Mouse (Mus musculus) ES-E14 (cell line): ENCODE data around the gene Galnt4. TPM values are rescaled to one million over a fixed set of nuclear protein-coding genes. Genes with fewer than 3 reads are reported as not detected.

Experiments used
- DNase-seq: peaks from one replicate; pipeline ENCODE4 v3.0.0-alpha.2; 2013; ENCODE audit warnings: low read depth, low spot score
- H3K27ac ChIP-seq: 2 replicates; pipeline ENCODE4 v1.5.1; 2012; ENCODE audit warnings: low read depth, mild to moderate bottlenecking, low read length, moderate library complexity, mixed read lengths; ENCODE audit not compliant: poor library complexity, insufficient read depth, severe bottlenecking
- H3K36me3 ChIP-seq: 2 replicates; pipeline ENCODE4 v1.6.1; 2012; ENCODE audit warnings: mild to moderate bottlenecking, low read length, moderate library complexity, mixed read lengths; ENCODE audit not compliant: control insufficient read depth, poor library complexity, insufficient read depth, severe bottlenecking
- H3K4me1 ChIP-seq, 2 experiments: fragments of 150-350 bp in 1 of 2; sonication (generic) in 1 of 2; 2 replicates each; pipeline ENCODE4 v1.6.1; 2012; ENCODE audit warnings: low read length in 2 of 2, mild to moderate bottlenecking in 1 of 2, mixed read lengths in 1 of 2; ENCODE audit not compliant: control insufficient read depth in 2 of 2, insufficient read depth in 2 of 2, poor library complexity in 1 of 2
- H3K4me3 ChIP-seq, 2 experiments: fragments of 150-350 bp in 1 of 2; sonication (generic) in 1 of 2; 2 replicates each; pipeline ENCODE4 v1.5.1; 2012; ENCODE audit warnings: low read length in 2 of 2, low read depth in 1 of 2, mild to moderate bottlenecking in 1 of 2, mixed read lengths in 1 of 2; ENCODE audit not compliant: insufficient read depth in 1 of 2, poor library complexity in 1 of 2, severe bottlenecking in 1 of 2
- H3K9ac ChIP-seq: 2 replicates; pipeline ENCODE4 v1.6.1; 2012; ENCODE audit warnings: low read depth, mild to moderate bottlenecking, low read length, mixed read lengths; ENCODE audit not compliant: poor library complexity, insufficient read depth, severe bottlenecking
- H3K9me3 ChIP-seq: fragments of 150-350 bp; sonication (generic); 2 replicates; pipeline ENCODE4 v1.6.1; 2012; ENCODE audit warnings: low read depth, mild to moderate bottlenecking, low read length; ENCODE audit not compliant: control insufficient read depth, insufficient read depth
- CHD2 ChIP-seq: IDR thresholded peaks from 2 replicates; pipeline ENCODE4 v1.6.1; 2014; ENCODE audit warnings: mild to moderate bottlenecking, low read depth, low read length, inconsistent platforms
- HCFC1 ChIP-seq: IDR thresholded peaks from 2 replicates; pipeline ENCODE4 v1.6.1; 2012; ENCODE audit warnings: low read length, inconsistent platforms, borderline replicate concordance; ENCODE audit not compliant: insufficient read depth
- MAFK ChIP-seq: IDR thresholded peaks from 2 replicates; pipeline ENCODE4 v1.6.1; 2014; ENCODE audit warnings: mild to moderate bottlenecking, low read depth, low read length, inconsistent platforms; ENCODE audit not compliant: insufficient read depth
- ZC3H11A ChIP-seq: IDR thresholded peaks from 2 replicates; pipeline ENCODE4 v1.6.1; 2012; ENCODE audit warnings: low read depth, mild to moderate bottlenecking, inconsistent platforms, low read length, borderline replicate concordance
- ZNF384 ChIP-seq: IDR thresholded peaks from 2 replicates; pipeline ENCODE4 v1.6.1; 2012; ENCODE audit warnings: low read depth, low read length, inconsistent platforms
- in situ Hi-C, 2 experiments: fragments of 600-800 bp; cut with MboI; formaldehyde crosslinking; loops; one replicate each; pipeline ENCODE4 v1.15.1; 2025; ENCODE audit warnings: low sequenced_read_pairs in 2 of 2, inconsistent platforms in 1 of 2; ENCODE audit not compliant: unreplicated experiment in 2 of 2
- total RNA-seq: library from RNA; depleted of rRNA; stranded (reverse); fragments of 300-350 nt; gene quantifications from 2 replicates; pipeline ENCODE4 v1.2.3, GENCODE M21; 2012

The Galnt4 gene
- total RNA-seq, 1 experiment: 3.7 TPM

- no peaks in the 10 kb centered on the region for H3K4me1 ChIP-seq
- peaks cover 6% of the 10 kb centered on the region; the same call in 1 of the 2 replicates for H3K36me3 ChIP-seq
- no peaks in the 10 kb centered on the region for H3K9me3 ChIP-seq
- H3K27ac ChIP-seq: no peak overlapping the region
- no peak overlapping the region for H3K9ac ChIP-seq
- TF ChIP-seq CHD2: no peak
- TF ChIP-seq MAFK: no peak
- TF ChIP-seq ZNF384: no peak
- TF ChIP-seq HCFC1: no peak
- TF ChIP-seq ZC3H11A: no peak
- no peak overlapping the region for H3K4me3 ChIP-seq
- in situ Hi-C loops: no loop called here
- no peak for DNase-seq
Observed at GRCm38 (mm10) chr10:99133321-99133875, 25.4 kb downstream of the Galnt4 start.

DNA sequence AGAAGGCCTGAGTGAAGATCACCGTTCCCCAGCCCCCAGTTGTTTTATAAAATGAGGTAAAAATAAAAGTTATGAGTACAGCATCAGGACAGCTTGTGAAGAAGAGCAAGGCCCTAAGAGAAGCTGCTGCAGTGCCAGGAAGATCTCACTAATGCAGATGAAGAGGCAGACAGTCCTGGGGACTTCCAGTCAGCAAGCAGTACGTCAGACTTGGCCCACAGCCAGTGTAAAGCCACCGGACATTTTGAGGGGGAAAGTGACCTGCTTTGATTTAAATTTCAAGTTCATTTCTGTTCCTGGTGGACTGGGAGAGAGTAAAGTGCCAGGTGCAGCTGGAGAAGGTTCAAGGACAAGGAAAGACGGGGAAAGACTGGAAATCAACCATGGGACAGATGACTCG, 28.4 kb downstream of the Galnt4 start:
- Histone ChIP-seq H3K9me3 (no peaks in the 10 kb centered on the region), H3K36me3 (peaks cover 3% of the 10 kb centered on the region; the same call in 1 of the 2 replicates), H3K9ac (no peak overlapping the region), H3K4me1 (no peaks in the 10 kb centered on the region), H3K27ac (no peak overlapping the region), H3K4me3 (no peak overlapping the region)
- DNase-seq: no peak
- in situ Hi-C loops: no loop called here
- TF ChIP-seq ZNF384: no peak
- TF ChIP-seq ZC3H11A: no peak
- TF ChIP-seq HCFC1: no peak
- TF ChIP-seq MAFK: no peak

- no peak for TF ChIP-seq CHD2
- TF ChIP-seq MAFK: no peak
- no peak for TF ChIP-seq ZNF384
- no peak for TF ChIP-seq ZC3H11A
- no peak for TF ChIP-seq HCFC1
- no peak overlapping the region for H3K27ac ChIP-seq
- no peaks in the 10 kb centered on the region for H3K4me1 ChIP-seq
- H3K4me3 ChIP-seq: no peak overlapping the region
- H3K9ac ChIP-seq: no peak overlapping the region
- no peak for DNase-seq
- H3K9me3 ChIP-seq: no peaks in the 10 kb centered on the region
- H3K36me3 ChIP-seq: no peaks in the 10 kb centered on the region; the same call in 1 of the 2 replicates
- in situ Hi-C loops: no loop called here
Observed at GRCm38 (mm10) chr10:99145611-99146010, 37.7 kb downstream of the Galnt4 start.

GRCm38 (mm10) chr10:99146596-99146995, 38.6 kb downstream of the Galnt4 start:
- Histone ChIP-seq H3K9ac (no peak overlapping the region), H3K9me3 (no peaks in the 10 kb centered on the region), H3K36me3 (no peaks in the 10 kb centered on the region; the same call in 1 of the 2 replicates), H3K27ac (no peak overlapping the region), H3K4me3 (no peak overlapping the region), H3K4me1 (no peaks in the 10 kb centered on the region)
- TF ChIP-seq MAFK: no peak
- no peak for TF ChIP-seq ZNF384
- no peak for TF ChIP-seq ZC3H11A
- no peak for TF ChIP-seq HCFC1
- no peak for TF ChIP-seq CHD2
- in situ Hi-C loops: no loop called here
- DNase-seq: no peak

DNA sequence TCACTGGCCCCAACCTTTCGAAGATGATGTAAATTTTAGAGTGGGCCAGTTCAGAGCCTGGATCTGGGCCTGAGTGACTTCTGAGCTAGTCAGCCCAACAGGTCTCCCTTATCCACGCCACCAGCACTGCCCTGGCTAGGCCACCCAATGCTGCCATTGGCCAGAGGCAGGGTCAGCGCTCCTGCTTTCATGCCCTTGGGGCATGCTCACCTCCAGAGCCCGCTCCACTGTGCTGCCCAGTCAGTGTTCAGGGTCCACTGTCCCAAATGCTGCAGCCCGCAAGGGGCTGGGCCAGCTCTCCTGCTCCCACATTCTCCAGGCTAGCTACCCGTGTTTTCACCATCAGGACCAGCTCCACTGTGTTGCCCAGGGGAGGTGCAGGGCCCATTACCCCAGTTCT, 42.1 kb downstream of the Galnt4 start:
- Histone ChIP-seq H3K9ac (no peak overlapping the region), H3K9me3 (no peaks in the 10 kb centered on the region), H3K4me3 (no peak overlapping the region), H3K36me3 (no peaks in the 10 kb centered on the region; the same call in 1 of the 2 replicates), H3K4me1 (no peaks in the 10 kb centered on the region), H3K27ac (no peak overlapping the region)
- in situ Hi-C loops: no loop called here
- DNase-seq: no peak
- TF ChIP-seq ZNF384: no peak
- TF ChIP-seq HCFC1: no peak
- no peak for TF ChIP-seq MAFK
- TF ChIP-seq ZC3H11A: no peak
- TF ChIP-seq CHD2: no peak
